Mouse (Mus musculus) hindbrain, embryonic 10.5 days (tissue): ENCODE measurements at regions not wholly inside any gene's neighbourhood (a gene's known extent, or its start where the extent isn't known, plus 50 kb on each side); places are given as distances from the start of the nearest gene placed in this dataset.

Experiments used
- DNase-seq: peaks from one replicate; pipeline ENCODE4 v3.0.0-alpha.2; 2017; ENCODE audit warnings: low spot score
- H3K27ac ChIP-seq: fragments of 300-500 bp; sonication (generic); 2 replicates; pipeline ENCODE4 v1.5.1; 2016; ENCODE audit warnings: mild to moderate bottlenecking, moderate library complexity
- H3K27me3 ChIP-seq: fragments of 300-500 bp; sonication (generic); 2 replicates; pipeline ENCODE4 v1.6.1; 2016; ENCODE audit warnings: mild to moderate bottlenecking; ENCODE audit not compliant: poor library complexity, insufficient read depth, severe bottlenecking
- H3K36me3 ChIP-seq: fragments of 300-500 bp; sonication (generic); 2 replicates; pipeline ENCODE4 v1.6.1; 2016; ENCODE audit warnings: mild to moderate bottlenecking, moderate library complexity
- H3K4me1 ChIP-seq: fragments of 300-500 bp; sonication (generic); replicated peaks from 2 replicates; pipeline ENCODE4 v1.6.1; 2016; ENCODE audit warnings: mild to moderate bottlenecking
- H3K4me3 ChIP-seq: fragments of 300-500 bp; sonication (generic); 2 replicates; pipeline ENCODE4 v1.5.1; 2016; ENCODE audit warnings: mild to moderate bottlenecking, moderate library complexity
- H3K9me3 ChIP-seq: fragments of 300-500 bp; sonication (generic); 2 replicates; pipeline ENCODE4 v1.6.1; 2016; ENCODE audit warnings: mild to moderate bottlenecking, moderate library complexity
- WGBS: fragments of 180-500 bp; shearing (Covaris S2); methylation state at CpG from one replicate; pipeline ENCODE4 v1.1.7; 2016; 5-methylcytosine and 5-hydroxymethylcytosine counted together

- no peaks in the 10 kb centered on the region for H3K27me3 ChIP-seq
- WGBS: 81% methylated on average over 1 of the region's 1 CpGs
- H3K9me3 ChIP-seq: peaks cover 2% of the 10 kb centered on the region; the same call in 1 of the 2 replicates
- no peak overlapping the region for H3K27ac ChIP-seq
- DNase-seq: no peak
- H3K4me1 ChIP-seq: no peaks in the 10 kb centered on the region
- H3K4me3 ChIP-seq: no peak overlapping the region
- no peaks in the 10 kb centered on the region for H3K36me3 ChIP-seq
Measured at GRCm38 (mm10) chr6:59556668-59557310, 130.7 kb upstream of the Gprin3 start.

DNA sequence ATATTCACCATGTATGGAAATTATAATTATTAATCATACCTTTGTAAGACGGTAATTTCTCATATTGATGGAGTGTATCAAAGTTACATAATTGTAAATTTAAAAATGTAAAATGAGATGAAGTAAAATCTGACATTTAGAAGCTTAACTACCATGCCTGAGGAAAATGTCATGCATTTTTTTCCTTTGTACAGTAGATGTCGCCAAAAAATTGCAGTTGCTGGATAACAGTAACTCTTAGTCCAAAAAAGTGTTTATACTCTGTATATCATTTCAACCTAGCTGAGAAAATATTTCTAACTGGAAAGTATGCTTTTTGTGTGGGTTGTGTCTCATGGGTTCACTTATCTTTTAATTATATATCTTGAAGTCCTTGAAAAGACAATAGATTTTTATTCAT is 110.9 kb upstream of the Gprin3 start:
- Histone ChIP-seq H3K27me3 (no peaks in the 10 kb centered on the region), H3K36me3 (no peaks in the 10 kb centered on the region), H3K4me1 (no peaks in the 10 kb centered on the region), H3K4me3 (no peak overlapping the region), H3K9me3 (no peaks in the 10 kb centered on the region), H3K27ac (no peak overlapping the region)
- DNase-seq: no peak
- 71% methylated on average over 2 of the region's 2 CpGs for WGBS

- DNase-seq: no peak
- no peak overlapping the region for H3K4me3 ChIP-seq
- no peaks in the 10 kb centered on the region for H3K4me1 ChIP-seq
- H3K27me3 ChIP-seq: no peaks in the 10 kb centered on the region
- H3K9me3 ChIP-seq: no peaks in the 10 kb centered on the region
- WGBS: 76% methylated on average over 1 of the region's 1 CpGs
- no peaks in the 10 kb centered on the region for H3K36me3 ChIP-seq
- no peak overlapping the region for H3K27ac ChIP-seq
Measured at GRCm38 (mm10) chr6:59524940-59525265, 98.8 kb upstream of the Gprin3 start.

- Histone ChIP-seq H3K9me3 (no peaks in the 10 kb centered on the region), H3K36me3 (no peaks in the 10 kb centered on the region), H3K27me3 (no peaks in the 10 kb centered on the region), H3K4me1 (no peaks in the 10 kb centered on the region), H3K27ac (no peak overlapping the region), H3K4me3 (no peak overlapping the region)
- DNase-seq: no peak
- 96% methylated on average over 1 of the region's 1 CpGs for WGBS
Measured at GRCm38 (mm10) chr6:59524095-59524939, 98.2 kb upstream of the Gprin3 start.

DNA sequence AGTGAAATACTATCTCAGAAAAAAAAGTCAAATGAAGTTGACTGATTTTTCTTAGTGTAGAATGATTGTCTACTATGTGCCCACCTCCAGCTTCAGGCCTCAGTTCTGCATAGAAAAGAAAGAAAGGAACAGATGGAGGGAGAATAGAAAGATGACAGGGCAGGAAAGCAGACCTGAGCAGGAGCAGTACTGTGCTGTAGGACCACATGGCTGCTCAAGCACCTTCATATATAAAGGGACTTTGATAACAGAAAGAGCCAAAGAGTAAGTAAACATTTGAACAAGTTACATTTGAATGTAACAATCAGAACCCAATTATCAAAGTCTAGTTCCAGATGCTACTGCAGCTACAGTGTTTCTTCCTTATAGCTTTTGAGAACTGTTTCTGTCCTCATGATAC is 96.9 kb upstream of the Gprin3 start:
- no peaks in the 10 kb centered on the region for H3K27me3 ChIP-seq
- no peaks in the 10 kb centered on the region for H3K36me3 ChIP-seq
- no peak for DNase-seq
- no peaks in the 10 kb centered on the region for H3K4me1 ChIP-seq
- H3K4me3 ChIP-seq: no peak overlapping the region
- H3K27ac ChIP-seq: no peak overlapping the region
- H3K9me3 ChIP-seq: no peaks in the 10 kb centered on the region

DNA sequence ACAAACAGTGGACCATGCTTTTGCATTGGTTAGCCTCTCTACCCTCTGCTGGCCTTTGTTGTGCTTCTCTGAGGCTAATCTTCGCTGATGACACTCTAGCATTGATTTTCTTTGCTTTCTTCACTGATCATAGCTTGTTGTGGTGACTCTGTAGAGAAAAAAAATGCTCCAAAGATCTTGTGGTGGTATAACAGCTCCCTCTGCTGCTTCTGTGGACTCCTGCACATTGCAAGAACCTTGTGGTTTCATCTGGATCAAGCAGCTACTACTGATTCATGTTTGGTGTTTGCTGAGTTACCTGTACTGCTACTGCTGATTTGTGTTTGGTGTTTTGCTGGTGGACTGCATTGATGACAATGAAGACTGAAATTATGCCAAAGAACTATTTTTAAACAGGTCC is 74.7 kb upstream of the Gprin3 start:
- no peaks in the 10 kb centered on the region for H3K27me3 ChIP-seq
- H3K9me3 ChIP-seq: no peaks in the 10 kb centered on the region
- WGBS: 46% methylated on average over 1 of the region's 1 CpGs
- H3K4me3 ChIP-seq: no peak overlapping the region
- H3K36me3 ChIP-seq: no peaks in the 10 kb centered on the region
- DNase-seq: no peak
- H3K4me1 ChIP-seq: no peaks in the 10 kb centered on the region
- no peak overlapping the region for H3K27ac ChIP-seq

DNA sequence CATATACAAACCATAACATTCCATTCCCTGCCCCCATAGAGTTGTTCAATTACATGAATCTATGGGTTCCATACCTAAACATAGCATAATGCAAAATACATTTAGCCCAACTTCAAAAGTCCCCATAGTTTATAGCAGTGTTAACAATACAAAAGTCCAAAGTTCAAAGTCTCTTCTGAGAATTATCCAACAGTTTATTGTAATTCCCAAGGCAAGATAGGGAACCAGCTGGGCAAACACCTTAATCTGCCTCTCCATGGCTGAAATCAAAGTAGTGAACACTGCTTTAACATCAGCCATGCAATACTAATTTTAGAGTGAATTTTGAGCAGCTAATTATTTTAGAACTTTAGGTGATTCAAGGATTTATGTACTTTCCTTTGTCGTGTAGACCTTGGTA is 72.7 kb upstream of the Gprin3 start:
- no peaks in the 10 kb centered on the region for H3K4me1 ChIP-seq
- WGBS: 74% methylated on average over 1 of the region's 1 CpGs
- no peaks in the 10 kb centered on the region for H3K9me3 ChIP-seq
- no peaks in the 10 kb centered on the region for H3K36me3 ChIP-seq
- H3K27me3 ChIP-seq: no peaks in the 10 kb centered on the region
- no peak overlapping the region for H3K27ac ChIP-seq
- no peak overlapping the region for H3K4me3 ChIP-seq
- no peak for DNase-seq

DNA sequence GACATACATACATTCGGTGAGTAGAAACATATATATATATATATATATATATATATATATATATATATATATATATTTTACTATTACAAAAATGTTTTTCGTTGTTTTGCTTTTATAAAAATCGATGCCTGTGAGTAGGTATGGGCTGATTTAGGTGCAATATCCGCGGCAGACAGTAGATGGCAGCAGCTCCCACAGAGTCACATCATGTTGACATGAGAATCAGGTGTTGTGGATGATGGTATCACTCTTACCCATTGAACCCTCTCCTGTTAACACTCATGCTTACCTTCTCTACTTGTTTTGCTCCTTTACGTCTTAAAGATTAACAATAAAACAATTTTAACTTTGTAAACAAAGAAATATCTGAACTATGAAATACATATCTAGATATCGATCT is 72.0 kb upstream of the Gprin3 start:
- H3K27ac ChIP-seq: no peak overlapping the region
- H3K36me3 ChIP-seq: no peaks in the 10 kb centered on the region
- no peak overlapping the region for H3K4me3 ChIP-seq
- no peaks in the 10 kb centered on the region for H3K9me3 ChIP-seq
- peak; percentile 64 for DNase-seq
- no peaks in the 10 kb centered on the region for H3K27me3 ChIP-seq
- H3K4me1 ChIP-seq: no peaks in the 10 kb centered on the region
- WGBS: 33% methylated on average over 7 of the region's 7 CpGs

DNA sequence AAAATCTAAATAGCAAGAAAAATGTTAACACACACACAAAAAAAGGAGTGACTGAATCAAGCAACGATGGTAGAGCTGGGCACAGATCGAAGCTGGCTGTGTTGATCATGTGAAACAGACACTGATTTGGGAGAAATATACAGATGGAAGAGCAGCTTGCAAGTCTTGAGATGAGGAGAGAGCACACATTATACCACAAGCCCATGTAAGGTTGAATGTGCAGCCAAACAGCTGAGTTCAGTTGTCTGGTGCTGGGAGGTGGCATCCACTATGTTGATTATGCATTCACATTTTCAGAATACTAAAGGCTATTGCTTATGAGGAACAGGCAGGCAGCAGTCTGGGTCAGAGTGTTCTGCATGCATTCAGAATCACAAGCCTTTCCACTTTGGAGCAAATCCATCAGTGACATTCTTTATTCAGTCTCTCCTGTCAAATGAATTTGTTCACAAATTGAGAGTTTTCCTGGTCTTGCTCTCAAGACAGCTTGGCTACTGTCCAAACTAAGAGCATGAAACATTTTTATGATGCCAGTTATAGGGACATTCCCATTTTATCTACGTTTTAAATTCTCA is 63.0 kb upstream of the Gprin3 start:
- no peak for DNase-seq
- no peak overlapping the region for H3K27ac ChIP-seq
- H3K27me3 ChIP-seq: no peaks in the 10 kb centered on the region
- H3K9me3 ChIP-seq: no peaks in the 10 kb centered on the region
- no peak overlapping the region for H3K4me3 ChIP-seq
- 84% methylated on average over 3 of the region's 3 CpGs for WGBS
- no peaks in the 10 kb centered on the region for H3K36me3 ChIP-seq
- H3K4me1 ChIP-seq: no peaks in the 10 kb centered on the region

GRCm38 (mm10) chr6:59488386-59488785 is 62.3 kb upstream of the Gprin3 start:
- no peaks in the 10 kb centered on the region for H3K27me3 ChIP-seq
- H3K36me3 ChIP-seq: no peaks in the 10 kb centered on the region
- no peaks in the 10 kb centered on the region for H3K9me3 ChIP-seq
- DNase-seq: no peak
- H3K4me1 ChIP-seq: no peaks in the 10 kb centered on the region
- H3K4me3 ChIP-seq: no peak overlapping the region
- H3K27ac ChIP-seq: no peak overlapping the region; the same call in 1 of the 2 replicates
- 80% methylated on average over 1 of the region's 1 CpGs for WGBS

- 93% methylated on average over 3 of the region's 3 CpGs for WGBS
- Histone ChIP-seq H3K36me3 (no peaks in the 10 kb centered on the region), H3K27ac (no peak overlapping the region), H3K27me3 (no peaks in the 10 kb centered on the region), H3K9me3 (no peaks in the 10 kb centered on the region), H3K4me3 (no peak overlapping the region), H3K4me1 (no peaks in the 10 kb centered on the region)
- DNase-seq: no peak
Measured at GRCm38 (mm10) chr6:59484004-59484403, 57.9 kb upstream of the Gprin3 start.

DNA sequence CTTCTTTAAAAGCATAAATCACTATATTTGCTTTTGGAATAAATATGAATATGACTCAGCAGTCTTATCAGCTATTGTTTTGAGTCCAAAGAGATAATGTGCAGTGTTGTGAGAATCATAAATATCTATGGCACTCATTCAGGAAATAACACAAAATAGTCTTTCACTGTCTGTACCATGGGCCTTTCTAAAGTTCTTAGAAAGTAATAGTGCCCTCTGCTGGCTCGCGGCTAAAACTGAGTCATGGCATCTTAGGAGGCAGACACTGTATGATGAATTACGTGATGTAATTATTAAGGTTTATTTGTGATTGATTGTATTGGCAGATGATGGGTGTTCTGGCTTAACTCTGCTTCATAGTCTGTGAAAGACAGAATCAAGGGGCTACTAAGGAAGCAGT is 57.5 kb upstream of the Gprin3 start:
- H3K4me1 ChIP-seq: no peaks in the 10 kb centered on the region
- no peak overlapping the region for H3K4me3 ChIP-seq
- H3K27ac ChIP-seq: no peak overlapping the region
- H3K27me3 ChIP-seq: no peaks in the 10 kb centered on the region
- WGBS: 15% methylated on average over 3 of the region's 3 CpGs
- DNase-seq: peak; percentile 9
- no peaks in the 10 kb centered on the region for H3K36me3 ChIP-seq
- H3K9me3 ChIP-seq: no peaks in the 10 kb centered on the region
